Mouse (Mus musculus) gastrocnemius, postnatal 10 days (tissue): ENCODE measurements around the gene Kat8. TPM values are rescaled to one million over a fixed set of nuclear protein-coding genes. Genes with fewer than 3 reads are reported as not detected.
"Not testable (repeated sequence)": the region's sequence is repeated elsewhere in the genome, so short reads cannot be mapped to it uniquely, and the experiment has no call there.

ENCODE experiments used
- DNase-seq: peaks from one replicate; pipeline ENCODE4 v3.0.0; 2021; ENCODE audit warnings: mixed read lengths
- long read RNA-seq, 2 experiments: library from polyadenylated mRNA; stranded (forward); transcript quantifications; one replicate each; pipeline ENCODE4 v2.0.0; 2021
- total RNA-seq, 2 experiments: library from RNA; stranded (reverse); gene quantifications; 2 replicates each; pipeline ENCODE4 v1.2.3; 2021

The Kat8 gene
- total RNA-seq = 10 to 100 TPM; 12.9 to 16.7 TPM
- long read RNA-seq, experiment 1, transcript Kat8-201 (11 exons, 1,579 nt) = major isoform, 8 of 11 reads
- long read RNA-seq, experiment 1, partial matches to known transcripts = 0 of 11 reads
- long read RNA-seq, experiment 1, other reads (novel, unspliced or antisense) = 0 of 11 reads
- long read RNA-seq, experiment 2, transcript Kat8-201 (11 exons, 1,579 nt) = major isoform, 5 of 6 reads
- long read RNA-seq, experiment 2, partial matches to known transcripts = 0 of 6 reads
- long read RNA-seq, experiment 2, other reads (novel, unspliced or antisense) = 1 of 6 reads

GRCm38 (mm10) chr7:127912190-127912871, at the start of gene Kat8:
Gene Kat8, plus strand, starts transcription at chr7:127912516.
- peak; percentile 83 for DNase-seq

GRCm38 (mm10) chr7:127866434-127866833, 45.9 kb upstream of the Kat8 start:
- no peak for DNase-seq

GRCm38 (mm10) chr7:127867641-127868040, 44.7 kb upstream of the Kat8 start:
- no peak for DNase-seq

- peak; percentile 34 for DNase-seq
Measured at GRCm38 (mm10) chr7:127869149-127869810, 43.0 kb upstream of the Kat8 start.

- DNase-seq = no peak
Measured at GRCm38 (mm10) chr7:127870136-127870821, 42.0 kb upstream of the Kat8 start.

- no peak for DNase-seq
Measured at GRCm38 (mm10) chr7:127874812-127875626, 37.3 kb upstream of the Kat8 start.

- peak; percentile 91 for DNase-seq
Measured at GRCm38 (mm10) chr7:127875627-127876001, 36.7 kb upstream of the Kat8 start.

GRCm38 (mm10) chr7:127876041-127876466, 36.3 kb upstream of the Kat8 start, which contains the start of gene Zfp646:
Gene Zfp646, plus strand, starts transcription at chr7:127876221.
- DNase-seq = peak; percentile 73

GRCm38 (mm10) chr7:127876467-127877348, 35.6 kb upstream of the Kat8 start, which contains the start of gene Zfp668:
Gene Zfp668, minus strand, starts transcription at chr7:127876828.
- DNase-seq = peak; percentile 87

- no peak for DNase-seq
Measured at GRCm38 (mm10) chr7:127879301-127879700, 33.0 kb upstream of the Kat8 start.

- DNase-seq = no peak
Measured at GRCm38 (mm10) chr7:127880431-127880830, 31.9 kb upstream of the Kat8 start.

GRCm38 (mm10) chr7:127885951-127886350, 26.4 kb upstream of the Kat8 start:
- DNase-seq = peak; percentile 74

GRCm38 (mm10) chr7:127886551-127886950, 25.8 kb upstream of the Kat8 start:
- no peak for DNase-seq

- no peak for DNase-seq
Measured at GRCm38 (mm10) chr7:127887191-127887590, 25.1 kb upstream of the Kat8 start.

- DNase-seq = no peak
Measured at GRCm38 (mm10) chr7:127887781-127888180, 24.5 kb upstream of the Kat8 start.

- DNase-seq = no peak
Measured at GRCm38 (mm10) chr7:127888821-127889220, 23.5 kb upstream of the Kat8 start.

GRCm38 (mm10) chr7:127890798-127891197, 21.5 kb upstream of the Kat8 start, which contains the start of gene Prss53:
Gene Prss53, minus strand, starts transcription at chr7:127890970.
- no peak for DNase-seq

- no peak for DNase-seq
Measured at GRCm38 (mm10) chr7:127894480-127894879, 17.8 kb upstream of the Kat8 start.

- peak; percentile 93 for DNase-seq
Measured at GRCm38 (mm10) chr7:127895442-127895841, 16.9 kb upstream of the Kat8 start, which contains the start of the genes Gm21974 and Vkorc1. Gene Gm21974, minus strand, starts transcription at chr7:127895454. Gene Vkorc1, minus strand, starts transcription at chr7:127895617.

- not testable (repeated sequence) for DNase-seq
Measured at GRCm38 (mm10) chr7:127895891-127896290, 16.4 kb upstream of the Kat8 start.
